Mouse (Mus musculus) ES-Bruce4 (cell line): ENCODE results near the gene Il23a. TPM values are rescaled to one million over a fixed set of nuclear protein-coding genes. Genes with fewer than 3 reads are reported as not detected.
"Not testable (repeated sequence)": the region's sequence is repeated elsewhere in the genome, so short reads cannot be mapped to it uniquely, and the experiment has no call there.

Experiments used
- H3K27ac ChIP-seq: 2 replicates; pipeline ENCODE4 v1.5.1; 2012; ENCODE audit warnings: low read length, inconsistent platforms; ENCODE audit not compliant: insufficient read depth
- H3K27me3 ChIP-seq: 2 replicates; pipeline ENCODE4 v1.6.1; 2012; ENCODE audit warnings: mild to moderate bottlenecking, low read length, inconsistent platforms; ENCODE audit not compliant: control insufficient read depth, poor library complexity, insufficient read depth, severe bottlenecking
- H3K36me3 ChIP-seq: 2 replicates; pipeline ENCODE4 v1.6.1; 2012; ENCODE audit warnings: inconsistent platforms, mild to moderate bottlenecking, low read length, moderate library complexity; ENCODE audit not compliant: control insufficient read depth, poor library complexity, insufficient read depth, severe bottlenecking
- H3K4me1 ChIP-seq: one replicate; pipeline ENCODE4 v1.8.1; 2011; ENCODE audit warnings: low read length; ENCODE audit not compliant: control insufficient read depth, insufficient read depth
- H3K4me3 ChIP-seq: 2 replicates; pipeline ENCODE4 v1.5.1; 2011; ENCODE audit warnings: low read depth, mild to moderate bottlenecking, low read length
- H3K9ac ChIP-seq: 2 replicates; pipeline ENCODE4 v1.6.1; 2012; ENCODE audit warnings: low read depth, mild to moderate bottlenecking, inconsistent platforms; ENCODE audit not compliant: poor library complexity, severe bottlenecking
- H3K9me3 ChIP-seq: replicated peaks from 2 replicates; pipeline ENCODE4 v1.6.1; 2012; ENCODE audit warnings: mild to moderate bottlenecking, low read length, inconsistent platforms; ENCODE audit not compliant: control insufficient read depth, poor library complexity, insufficient read depth, severe bottlenecking
- CTCF ChIP-seq: IDR thresholded peaks from one replicate; pipeline ENCODE4 v1.8.1; 2011; ENCODE audit warnings: low read depth, low read length
- EP300 ChIP-seq: IDR thresholded peaks from 2 replicates; pipeline ENCODE4 v1.6.1; 2011; ENCODE audit warnings: low read depth, low read length; ENCODE audit not compliant: insufficient read depth
- POLR2A ChIP-seq: IDR thresholded peaks from one replicate; pipeline ENCODE4 v1.8.1; 2011; ENCODE audit warnings: low read length; ENCODE audit not compliant: insufficient read depth
- polyA plus RNA-seq: library from polyadenylated mRNA; stranded (reverse); fragments of >200 nt; gene quantifications from 2 replicates; pipeline ENCODE4 v1.2.4, GENCODE M21; 2011; ENCODE audit warnings: low read depth; ENCODE audit not compliant: missing spikeins, insufficient read depth, insufficient read length

The Il23a gene
- polyA plus RNA-seq, 1 experiment: 4.7 TPM

DNA sequence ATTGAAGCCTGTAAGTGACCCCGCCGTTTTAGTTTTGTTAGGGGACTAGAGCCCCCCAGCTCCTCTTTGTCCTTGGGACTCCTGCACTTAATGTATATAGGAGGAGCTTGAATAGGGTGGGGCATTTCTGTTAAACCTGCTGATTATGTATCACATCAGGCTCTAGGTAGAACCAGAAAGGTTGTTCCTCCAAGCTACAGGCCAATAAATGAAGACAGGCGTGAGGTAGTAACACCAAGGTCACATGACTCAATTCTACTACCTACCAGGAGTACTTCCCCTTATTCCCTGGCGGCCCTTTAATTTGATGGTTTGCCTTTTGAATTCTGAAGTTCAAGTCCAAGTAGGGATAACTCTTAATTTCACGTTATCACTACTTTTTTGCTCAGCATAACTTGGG is 39.9 kb upstream of the Il23a start:
- TF ChIP-seq CTCF: no peak
- TF ChIP-seq EP300: no peak
- no peak for TF ChIP-seq POLR2A

DNA sequence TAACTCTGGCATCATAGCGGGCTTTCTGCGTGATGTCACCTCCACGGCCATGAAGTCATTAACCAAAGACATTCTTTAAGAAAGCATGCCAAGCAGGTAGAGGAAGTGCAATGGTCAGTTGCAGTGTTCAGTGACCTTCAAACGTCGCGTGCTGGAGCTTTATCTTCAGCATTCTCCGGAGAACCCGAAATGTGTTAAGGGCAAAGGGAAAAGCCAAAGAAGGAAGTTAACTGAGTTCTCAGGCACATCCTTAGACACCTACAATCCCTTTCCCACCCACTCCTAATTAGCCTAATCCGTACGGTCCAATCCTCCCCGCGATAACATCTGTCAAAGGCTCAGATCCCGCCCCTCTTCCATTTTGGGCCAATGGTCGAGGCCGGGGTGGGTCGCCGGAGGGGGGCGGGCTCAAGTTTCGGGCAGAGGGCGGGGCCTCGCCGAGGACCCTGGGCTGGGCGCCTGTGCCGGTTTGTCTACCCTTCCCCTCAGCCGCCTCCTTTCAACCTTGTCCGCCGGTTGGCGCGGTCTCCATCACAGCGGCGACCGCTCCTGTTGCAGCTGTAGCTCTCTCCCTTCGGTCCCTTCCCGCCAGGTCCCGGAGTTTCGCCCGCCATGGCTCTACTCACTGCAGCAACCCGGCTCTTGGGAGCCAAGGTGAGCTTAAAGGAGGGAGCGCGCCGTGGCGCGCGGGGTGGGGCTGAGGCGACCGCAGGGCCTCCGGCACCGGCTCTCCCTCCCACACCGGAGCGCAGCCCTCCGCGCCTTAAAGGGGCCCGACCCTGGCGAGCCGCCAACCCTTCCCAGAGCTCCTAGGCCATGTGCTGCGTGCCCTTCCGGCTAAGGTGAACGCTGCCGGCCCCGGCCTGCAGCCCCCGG is 39.0 kb upstream of the Il23a start, which contains the start of gene Cs:
Cs (plus strand) TSS at position 429 of the 876 bp plus-strand sequence.
- TF ChIP-seq EP300 (no peak), CTCF (no peak), POLR2A (peak; percentile 88)

More for the DNA sequence above, 39.9 kb upstream of the Il23a start:
- Histone ChIP-seq H3K27me3 (no peaks in the 10 kb centered on the region), H3K36me3 (peaks cover 23% of the 10 kb centered on the region), H3K27ac (peak overlapping the region; percentile 63), H3K4me1 (no peaks in the 10 kb centered on the region), H3K4me3 (peak overlapping the region; percentile 98), H3K9ac (peak overlapping the region; percentile 92), H3K9me3 (no peaks in the 10 kb centered on the region)

GRCm38 (mm10) chr10:128336597-128336996 is 38.0 kb upstream of the Il23a start:
- Histone ChIP-seq H3K27ac (no peak overlapping the region), H3K36me3 (peaks cover 14% of the 10 kb centered on the region)

More for the DNA sequence above, 39.0 kb upstream of the Il23a start, which contains the start of gene Cs:
- Histone ChIP-seq H3K36me3 (peaks cover 21% of the 10 kb centered on the region), H3K4me3 (peak within 1 kb of the TSS; percentile 99), H3K27me3 (no peaks in the 10 kb centered on the region), H3K4me1 (no peaks in the 10 kb centered on the region), H3K9me3 (no peaks in the 10 kb centered on the region), H3K9ac (peak within 1 kb of the TSS; percentile 92), H3K27ac (peak within 1 kb of the TSS; percentile 77)

DNA sequence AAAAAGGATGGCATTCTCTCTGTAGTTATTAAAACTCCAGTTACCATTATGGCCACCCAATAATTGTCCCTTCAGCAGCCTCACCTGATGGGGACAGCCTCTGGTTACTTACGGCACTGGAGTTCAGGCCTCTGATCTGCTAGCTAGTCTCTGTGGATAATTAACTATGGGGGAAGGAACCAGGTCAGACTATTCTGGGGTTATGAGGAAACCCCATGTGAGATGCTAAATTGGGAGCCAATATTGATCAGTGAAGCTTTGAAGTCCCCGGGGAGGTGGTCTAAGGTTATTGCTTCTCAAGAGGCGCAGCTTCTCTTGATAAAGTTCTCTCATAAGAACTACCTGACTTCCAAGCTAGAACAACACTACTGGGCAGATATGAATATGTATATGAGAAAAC is 37.6 kb upstream of the Il23a start:
- no peak overlapping the region for H3K27ac ChIP-seq
- no peaks in the 10 kb centered on the region for H3K4me1 ChIP-seq
- H3K9ac ChIP-seq: no peak overlapping the region; the same call in 1 of the 2 replicates
- no peaks in the 10 kb centered on the region for H3K9me3 ChIP-seq
- peaks cover 10% of the 10 kb centered on the region for H3K36me3 ChIP-seq
- TF ChIP-seq CTCF (no peak), EP300 (no peak), POLR2A (no peak)
- H3K4me3 ChIP-seq: no peak overlapping the region
- no peaks in the 10 kb centered on the region for H3K27me3 ChIP-seq

More at GRCm38 (mm10) chr10:128336597-128336996, 38.0 kb upstream of the Il23a start:
- TF ChIP-seq POLR2A (no peak), EP300 (no peak), CTCF (no peak)
- peak overlapping the region; percentile 57 for H3K9ac ChIP-seq
- no peaks in the 10 kb centered on the region for H3K9me3 ChIP-seq
- H3K4me1 ChIP-seq: no peaks in the 10 kb centered on the region
- H3K27me3 ChIP-seq: no peaks in the 10 kb centered on the region
- no peak overlapping the region for H3K4me3 ChIP-seq

GRCm38 (mm10) chr10:128335582-128335981 is 37.0 kb upstream of the Il23a start:
- Histone ChIP-seq H3K27ac (no peak overlapping the region), H3K4me1 (no peaks in the 10 kb centered on the region), H3K9ac (no peak overlapping the region), H3K36me3 (peaks cover 7% of the 10 kb centered on the region), H3K4me3 (no peak overlapping the region), H3K9me3 (no peaks in the 10 kb centered on the region), H3K27me3 (no peaks in the 10 kb centered on the region)
- TF ChIP-seq POLR2A (no peak), EP300 (no peak), CTCF (no peak)

GRCm38 (mm10) chr10:128332358-128333249 is 34.1 kb upstream of the Il23a start:
- H3K9me3 ChIP-seq, H3K27me3 ChIP-seq, H3K36me3 ChIP-seq, H3K27ac ChIP-seq, H3K4me3 ChIP-seq, H3K9ac ChIP-seq, H3K4me1 ChIP-seq: not testable (repeated sequence)
